Mouse (Mus musculus): ENCODE measurements around the gene Zcchc7. TPM values are rescaled to one million over a fixed set of nuclear protein-coding genes. Genes with fewer than 3 reads are reported as not detected.
"Not testable (repeated sequence)": the region's sequence is repeated elsewhere in the genome, so short reads cannot be mapped to it uniquely, and the experiment has no call there.

The Zcchc7 gene
- total RNA-seq (2021) = 10 to 100 TPM; 18.2 to 27.4 TPM

DNA sequence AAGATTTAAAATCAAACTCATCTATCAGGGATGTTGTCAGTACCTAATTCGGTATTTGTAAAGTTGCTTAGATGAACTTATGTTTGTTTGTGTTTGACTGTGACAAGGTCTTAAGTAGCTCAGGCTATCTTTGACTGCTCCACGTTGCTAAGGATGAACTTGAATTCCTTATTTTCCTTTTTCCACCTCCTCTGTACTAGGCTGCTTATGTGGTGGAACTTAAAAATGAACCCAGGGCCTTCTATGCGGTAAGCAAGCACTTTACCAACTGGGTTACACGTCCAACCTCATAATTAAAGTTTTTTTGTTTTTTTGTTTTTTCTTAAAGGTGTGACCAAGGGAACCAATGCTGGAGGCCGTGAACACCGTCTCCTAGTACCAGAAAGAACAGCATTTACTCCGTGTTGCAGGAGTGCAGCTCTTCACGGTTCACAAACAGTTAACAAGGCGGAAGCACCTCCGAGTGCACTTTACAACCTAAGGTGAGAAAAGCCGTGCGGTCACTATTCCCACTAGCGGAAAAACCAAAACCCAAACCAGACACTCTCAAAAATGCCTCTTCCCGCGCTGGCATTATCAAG, at the start of gene Zcchc7:
Zcchc7 (plus strand) TSS at position 325 of the 581 bp plus-strand sequence.
- DNase-seq = no peak

DNA sequence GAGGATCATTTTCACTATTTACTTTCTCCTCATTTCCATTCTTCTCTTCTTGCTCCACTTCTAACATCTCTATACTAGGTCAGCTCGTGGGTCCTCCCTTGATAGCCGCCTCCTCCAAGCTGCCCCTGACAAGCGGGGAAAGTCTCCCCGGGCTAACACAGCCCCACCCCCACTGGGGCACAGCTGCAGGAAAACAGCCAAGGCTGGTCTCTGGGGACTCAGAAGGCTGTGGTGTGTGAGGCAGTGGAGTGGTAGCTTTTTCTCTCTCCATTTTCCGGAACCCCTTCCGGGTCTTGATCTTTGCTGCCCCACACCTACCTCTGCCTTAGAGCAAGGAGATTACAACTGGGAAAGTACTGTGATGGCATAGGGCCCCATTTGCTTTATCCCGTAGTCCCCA, 49.7 kb upstream of the Zcchc7 start:
- DNase-seq = no peak

DNA sequence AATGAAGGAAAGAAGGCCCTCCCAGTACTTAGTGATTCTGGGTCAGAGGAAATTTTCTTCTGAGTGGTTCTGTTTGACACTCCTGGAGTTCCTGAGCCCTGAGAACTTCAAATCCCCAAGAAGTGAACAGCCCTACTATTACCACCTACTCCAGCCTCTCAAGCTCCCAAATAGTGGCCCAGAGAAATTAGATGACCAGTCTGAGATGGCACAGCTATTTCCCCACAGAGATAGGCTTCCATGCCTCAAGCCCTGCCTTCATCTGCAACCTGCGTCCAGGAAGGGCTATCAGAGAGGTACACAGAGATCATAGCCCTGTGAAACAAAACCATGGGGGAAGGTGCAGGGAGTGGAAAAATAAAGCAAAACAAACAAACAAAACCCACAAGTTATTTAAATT, 48.8 kb upstream of the Zcchc7 start:
- DNase-seq = no peak

- DNase-seq = no peak
These were observed 47.4 kb upstream of the Zcchc7 start for GRCm38 (mm10) chr4:44708311-44708710.

- DNase-seq = no peak
These were observed 46.5 kb upstream of the Zcchc7 start for GRCm38 (mm10) chr4:44709091-44709695.

GRCm38 (mm10) chr4:44709740-44710700, 45.7 kb upstream of the Zcchc7 start, which contains the start of gene Pax5:
Gene Pax5 (minus strand): TSS chr4:44710487.
- DNase-seq = no peak

- peak; percentile 11 for DNase-seq
These were observed 45.0 kb upstream of the Zcchc7 start for GRCm38 (mm10) chr4:44710701-44711097.

DNA sequence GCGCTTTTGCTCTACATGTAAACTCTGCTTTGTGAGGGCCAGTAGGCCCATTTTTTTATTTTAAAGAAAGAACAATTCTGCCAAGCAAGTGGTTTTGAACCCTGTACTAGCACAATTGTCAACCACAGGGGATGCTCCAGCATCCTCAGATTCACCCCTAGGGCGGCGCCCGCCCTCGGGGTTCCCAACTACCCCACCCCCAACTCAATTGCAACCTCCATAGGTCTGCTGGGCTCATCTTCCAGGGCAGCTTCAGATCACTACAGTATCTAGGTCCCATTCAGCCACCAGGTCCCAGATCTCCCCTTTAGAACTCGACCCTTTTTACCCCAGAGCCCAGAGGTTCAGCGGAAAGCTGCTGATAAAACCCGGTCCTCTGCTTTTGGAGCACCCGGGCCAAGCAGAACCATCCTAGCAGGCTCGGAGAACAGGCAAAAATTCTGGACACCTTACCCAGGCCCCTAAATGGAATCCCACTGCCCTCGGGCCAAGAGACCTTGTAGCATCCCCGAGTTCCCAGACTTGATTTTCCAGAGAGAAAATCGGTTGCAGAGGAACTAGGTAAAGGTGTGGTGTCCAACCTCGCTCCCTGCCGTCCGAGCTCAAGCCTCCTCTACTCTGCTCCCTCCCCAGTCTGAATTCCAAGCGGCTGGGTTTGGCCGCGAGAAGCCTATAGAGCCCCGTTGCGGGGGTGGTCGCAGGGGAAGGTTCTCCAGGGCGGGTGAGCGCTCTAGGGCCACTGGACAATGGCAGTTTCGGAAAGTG, 44.4 kb upstream of the Zcchc7 start:
- no peak for DNase-seq

DNA sequence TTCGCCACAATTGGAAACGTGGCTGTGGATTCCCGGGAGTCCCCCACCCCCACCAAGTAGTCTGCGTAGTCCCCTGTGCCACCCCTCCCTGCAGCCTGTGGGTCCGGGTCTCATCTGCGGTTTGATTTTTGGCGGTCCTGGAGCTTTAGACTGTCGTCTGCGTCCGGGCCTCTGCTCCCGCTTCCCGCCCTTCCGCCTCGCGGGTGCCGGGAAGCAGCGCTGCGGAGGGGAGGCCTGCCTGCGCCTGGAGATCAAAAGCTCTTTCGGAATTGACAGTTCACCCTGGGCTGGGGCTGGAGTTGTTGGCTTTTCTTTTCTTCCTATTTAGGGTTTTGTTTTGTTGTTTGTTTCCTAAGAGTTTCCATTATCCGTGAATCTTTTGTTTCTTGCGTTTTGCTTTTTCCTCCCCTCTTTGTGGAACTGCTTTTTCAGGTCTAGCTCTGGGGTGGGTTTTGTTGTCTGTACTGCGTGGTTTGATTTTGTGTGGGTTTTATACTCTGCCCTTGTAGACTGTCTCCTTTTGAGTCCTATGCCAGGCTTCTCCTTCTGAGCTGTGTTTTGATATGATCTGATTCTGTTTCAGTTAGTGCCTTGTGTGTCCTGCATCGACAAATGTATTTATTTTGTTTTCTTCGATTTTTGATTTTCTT, 43.5 kb upstream of the Zcchc7 start:
- DNase-seq = peak; percentile 9

DNA sequence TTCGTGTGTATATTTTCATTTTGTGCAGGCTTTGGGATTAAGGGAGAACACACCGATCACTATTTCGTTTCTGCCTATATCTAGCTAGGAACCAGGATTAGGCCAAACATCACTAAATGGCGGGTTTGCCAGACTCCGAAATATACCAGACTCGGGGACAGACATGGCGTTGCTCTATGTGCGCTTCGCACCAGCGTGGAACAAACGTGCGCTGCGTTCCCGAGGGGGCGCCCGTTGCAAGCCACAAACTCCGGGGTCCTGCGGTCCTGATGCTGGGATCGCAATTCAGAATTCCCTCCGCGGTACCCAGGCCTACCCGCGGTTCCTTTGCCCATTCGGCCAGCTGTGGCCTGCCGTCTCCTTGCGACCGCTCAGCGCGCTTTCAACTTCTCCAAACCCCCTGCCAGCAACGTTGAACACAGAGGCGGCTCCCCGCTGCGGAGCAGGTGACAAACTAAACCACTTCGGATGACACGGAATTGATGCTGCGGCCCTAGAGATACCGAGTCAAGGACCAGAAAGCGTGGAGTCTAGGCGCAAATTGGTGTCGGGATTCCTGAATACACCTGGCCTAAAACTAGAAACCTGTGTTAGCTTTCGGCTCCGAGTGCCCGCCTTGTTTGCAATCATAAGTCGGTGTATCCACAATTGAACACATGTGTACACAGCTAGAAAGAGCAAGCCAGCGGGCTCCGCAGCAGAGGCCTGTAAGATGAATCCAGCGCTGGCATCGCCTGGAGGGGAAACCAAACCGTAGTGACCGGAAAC, 42.7 kb upstream of the Zcchc7 start:
- peak; percentile 6 for DNase-seq

- no peak for DNase-seq
These were observed 42.1 kb upstream of the Zcchc7 start for GRCm38 (mm10) chr4:44713554-44714051.

GRCm38 (mm10) chr4:44714111-44714621, 41.5 kb upstream of the Zcchc7 start:
- DNase-seq = no peak

GRCm38 (mm10) chr4:44715621-44716160, 40.0 kb upstream of the Zcchc7 start:
- no peak for DNase-seq

DNA sequence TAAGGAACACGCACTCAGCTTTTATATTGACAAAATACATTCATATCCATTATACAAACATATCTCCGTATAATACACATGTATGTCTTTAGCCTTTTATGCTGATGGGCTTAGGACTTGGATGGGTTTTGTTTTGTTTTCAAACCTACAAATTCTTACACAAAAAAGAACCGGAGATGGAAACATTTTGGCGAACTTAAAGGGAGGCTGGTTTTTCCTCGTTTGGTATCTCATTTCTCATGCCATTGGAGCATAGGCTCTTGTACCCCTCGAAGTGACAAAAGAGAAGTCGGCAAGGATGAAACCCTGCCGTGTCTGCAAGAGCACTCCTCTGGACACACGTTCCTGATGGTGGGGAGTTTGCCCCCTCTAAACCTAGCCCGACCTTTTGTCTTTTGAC, 39.3 kb upstream of the Zcchc7 start:
- DNase-seq = no peak

DNA sequence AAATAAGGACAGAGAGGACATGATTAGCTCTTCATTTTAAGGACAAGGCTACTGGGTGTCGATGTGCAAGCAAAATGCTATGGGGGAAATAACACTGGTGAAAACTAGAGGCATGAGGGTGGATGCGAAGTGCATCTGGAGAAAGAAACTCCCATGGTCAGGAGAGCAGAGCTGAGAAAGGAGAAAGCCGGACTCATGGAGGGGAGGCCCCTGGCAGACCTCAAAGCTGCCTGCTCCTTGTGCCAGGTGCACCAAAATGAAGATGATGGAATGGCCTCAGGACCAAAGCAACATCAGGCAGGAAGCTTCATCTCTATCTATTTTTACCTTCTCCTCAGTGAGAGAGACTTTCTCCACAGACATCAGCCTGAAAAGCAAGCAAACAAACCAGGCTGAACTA, 38.0 kb upstream of the Zcchc7 start:
- DNase-seq = no peak

- no peak for DNase-seq
These were observed 35.6 kb upstream of the Zcchc7 start for GRCm38 (mm10) chr4:44720046-44720445.

DNA sequence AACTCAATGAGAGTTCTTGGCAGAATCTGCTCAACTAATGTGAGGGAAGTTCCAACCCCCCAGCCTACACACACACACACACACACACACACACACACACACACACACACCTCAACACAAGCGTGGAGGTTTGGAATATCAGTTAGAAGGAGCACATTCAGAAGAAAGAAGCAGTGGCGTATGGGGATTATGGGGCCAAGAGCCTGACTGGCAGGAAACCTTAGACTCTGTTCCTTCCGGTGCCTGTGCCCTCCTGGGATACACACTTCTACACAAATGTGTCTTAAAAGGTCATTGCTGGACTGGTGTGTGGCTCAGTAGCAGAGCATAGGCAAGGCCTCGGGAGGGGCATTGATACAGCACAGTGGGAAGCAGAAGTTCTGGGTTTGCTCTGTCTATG, 34.4 kb upstream of the Zcchc7 start:
- no peak for DNase-seq

DNA sequence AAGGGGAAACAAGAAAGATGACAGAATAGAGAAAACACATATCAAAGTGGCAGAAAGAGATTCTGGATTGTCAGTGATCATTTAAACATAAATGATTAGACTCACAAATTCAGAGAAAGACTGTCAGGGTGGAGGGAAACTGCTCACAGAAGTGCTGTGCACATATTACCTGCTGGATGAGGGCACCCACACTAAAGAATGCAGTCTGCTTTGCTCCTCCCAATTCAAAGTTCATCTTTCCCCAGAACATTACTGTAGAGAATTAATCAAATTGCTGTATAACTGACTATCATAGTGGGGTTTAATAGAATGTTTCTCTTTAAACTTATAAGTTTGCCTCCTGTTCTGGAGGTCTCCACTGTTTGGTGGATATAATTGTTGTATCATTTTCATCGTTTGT, 15.2 kb upstream of the Zcchc7 start:
- no peak for DNase-seq

GRCm38 (mm10) chr4:44756134-44756951, 666 bp downstream of the Zcchc7 start:
- DNase-seq = peak; percentile 92

DNA sequence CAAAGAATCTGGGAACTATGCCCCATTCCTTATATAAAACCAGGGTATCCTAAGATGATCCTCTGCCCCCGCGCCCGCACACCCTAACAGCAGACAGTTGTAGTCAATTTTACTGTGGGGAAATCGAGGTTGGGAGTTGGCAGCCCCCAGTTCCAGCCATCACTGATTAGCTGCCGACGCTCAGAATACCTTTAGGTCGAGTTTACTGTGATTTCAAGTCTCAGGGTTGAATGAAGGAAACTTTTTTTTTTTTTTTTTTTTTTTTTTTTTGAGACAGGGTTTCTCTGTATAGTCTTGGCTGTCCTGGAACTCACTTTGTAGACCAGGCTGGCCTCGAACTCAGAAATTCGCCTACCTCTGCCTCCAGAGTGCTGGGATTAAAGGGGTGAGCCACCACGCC, 1.5 kb downstream of the Zcchc7 start:
- DNase-seq = not testable (repeated sequence)
